Mouse (Mus musculus) 3T3-L1 (cell line): ENCODE data around the gene Ski.

Source experiments
- DNase-seq: peaks from one replicate; pipeline ENCODE4 v3.0.0-alpha.2; 2015; ENCODE audit warnings: low read depth, low spot score

The Ski gene

GRCm38 (mm10) chr4:155176210-155176609 is 46.2 kb downstream of the Ski start:
- no peak for DNase-seq

GRCm38 (mm10) chr4:155173822-155174785 is 48.3 kb downstream of the Ski start:
- peak; percentile 94 for DNase-seq

- DNase-seq, result peak; percentile 99
Observed at GRCm38 (mm10) chr4:155172909-155173821, 49.2 kb downstream of the Ski start.

GRCm38 (mm10) chr4:155171961-155172533 is 50.3 kb downstream of the Ski start:
- DNase-seq, result no peak

- DNase-seq, result no peak
Observed at GRCm38 (mm10) chr4:155170614-155171212, 51.7 kb downstream of the Ski start.

GRCm38 (mm10) chr4:155168835-155169252 is 53.5 kb downstream of the Ski start:
- no peak for DNase-seq

- DNase-seq, result no peak
Observed at GRCm38 (mm10) chr4:155165861-155166260, 56.5 kb downstream of the Ski start.

GRCm38 (mm10) chr4:155164550-155164949 is 57.8 kb downstream of the Ski start:
- peak; percentile 30 for DNase-seq

- no peak for DNase-seq
Observed at GRCm38 (mm10) chr4:155163685-155164084, 58.7 kb downstream of the Ski start.

GRCm38 (mm10) chr4:155163320-155163651 is 59.1 kb downstream of the Ski start:
- DNase-seq, result no peak

GRCm38 (mm10) chr4:155162433-155163319 is 59.7 kb downstream of the Ski start:
- DNase-seq, result no peak

GRCm38 (mm10) chr4:155158543-155158917 is 63.9 kb downstream of the Ski start:
- DNase-seq, result no peak

GRCm38 (mm10) chr4:155157871-155158542 is 64.4 kb downstream of the Ski start:
- DNase-seq, result no peak

- DNase-seq, result no peak
Observed at GRCm38 (mm10) chr4:155156734-155157133, 65.7 kb downstream of the Ski start.

GRCm38 (mm10) chr4:155154986-155155385 is 67.4 kb downstream of the Ski start:
- DNase-seq, result peak; percentile 69

- no peak for DNase-seq
Observed at GRCm38 (mm10) chr4:155153389-155154072, 68.9 kb downstream of the Ski start.

- DNase-seq, result no peak
Observed at GRCm38 (mm10) chr4:155152476-155152875, 69.9 kb downstream of the Ski start.

GRCm38 (mm10) chr4:155151845-155152244 is 70.5 kb downstream of the Ski start:
- DNase-seq, result no peak

- DNase-seq, result no peak
Observed at GRCm38 (mm10) chr4:155151221-155151788, 71.1 kb downstream of the Ski start.
